Mouse (Mus musculus) embryonic stem cell, embryonic (primary cell): ENCODE data around the gene Tex10.

ENCODE experiments used
- CTCF ChIA-PET, 4 experiments: fragments of 300-600 bp in 2 of 4; fragments of 350-600 bp in 2 of 4; sonication (Branson Sonifier 250); formaldehyde crosslinking; loops; one replicate each; lab custom pipeline; 2022; ENCODE audit warnings: inconsistent platforms in 2 of 4; lab: Charles Lee
- POLR2A ChIA-PET, 4 experiments: fragments of 300-600 bp in 2 of 4; fragments of 350-600 bp in 2 of 4; sonication (Branson Sonifier 250); formaldehyde crosslinking; loops; one replicate each; lab custom pipeline; 2022; ENCODE audit warnings: antibody characterized with exemption in 4 of 4, inconsistent platforms in 1 of 4; lab: Charles Lee

Tex10 gene

DNA sequence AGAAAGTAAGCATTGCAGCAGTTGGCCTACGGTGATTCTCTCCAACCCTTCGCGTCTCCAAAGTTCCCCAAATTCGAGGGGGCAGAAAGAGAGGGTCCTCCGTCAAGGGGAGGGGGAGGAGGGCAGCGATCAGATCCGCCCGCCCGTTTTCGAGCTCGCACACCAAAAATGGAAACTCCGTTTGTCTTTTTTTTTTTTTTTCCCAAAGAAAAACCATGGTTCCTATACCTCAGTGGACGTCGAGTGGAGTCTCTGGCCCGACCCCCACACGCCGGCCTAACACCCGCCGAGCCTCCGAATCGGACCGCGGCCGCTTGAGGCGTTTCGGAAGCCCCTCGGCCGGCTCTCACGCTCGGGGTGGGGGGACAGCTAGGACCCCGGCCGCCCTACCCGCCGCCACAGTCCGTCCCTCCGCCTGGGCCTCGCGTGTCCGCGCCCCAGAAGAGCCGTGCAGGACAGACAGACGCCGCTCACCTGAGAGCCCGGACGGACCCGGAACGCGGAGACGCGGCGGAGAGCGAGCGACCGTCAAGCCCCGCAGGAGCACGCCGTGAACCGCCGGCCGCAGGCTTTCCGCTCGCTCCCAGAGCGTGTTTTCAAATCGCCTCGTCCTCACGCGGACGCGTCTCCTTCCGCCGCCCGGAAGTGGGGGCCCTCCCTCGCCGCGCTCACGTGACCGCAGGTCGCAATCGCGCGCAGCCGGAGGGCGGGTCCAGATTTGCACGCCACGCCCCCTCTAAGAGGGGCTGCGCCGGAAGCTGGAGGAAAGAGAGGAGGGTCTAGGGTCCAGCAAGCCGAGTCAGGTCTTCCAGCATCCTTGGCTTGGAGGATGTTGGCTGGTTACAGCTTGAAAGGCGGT, at the start of gene Tex10:
Gene Tex10 (minus strand): TSS at position 668 of the 859 bp plus-strand sequence.
- ChIA-PET CTCF (interaction anchor here in 1 of 4 experiments (1.3 kb wide), 1 partner anchor 83 kb away, joined by 4 read pairs; no protein-coding TSS in a partner anchor), POLR2A (interaction anchor here (0.5 to 7.0 kb wide), 65 partner anchors 8 to 1048 kb away, joined by 3 to 75 read pairs (median 4); partner anchors contain the start of genes Tmeff1 (in 3 of the 4), Alg2 (in 1 of the 4), Erp44 (in 1 of the 4) and Invs (in 1 of the 4))

DNA sequence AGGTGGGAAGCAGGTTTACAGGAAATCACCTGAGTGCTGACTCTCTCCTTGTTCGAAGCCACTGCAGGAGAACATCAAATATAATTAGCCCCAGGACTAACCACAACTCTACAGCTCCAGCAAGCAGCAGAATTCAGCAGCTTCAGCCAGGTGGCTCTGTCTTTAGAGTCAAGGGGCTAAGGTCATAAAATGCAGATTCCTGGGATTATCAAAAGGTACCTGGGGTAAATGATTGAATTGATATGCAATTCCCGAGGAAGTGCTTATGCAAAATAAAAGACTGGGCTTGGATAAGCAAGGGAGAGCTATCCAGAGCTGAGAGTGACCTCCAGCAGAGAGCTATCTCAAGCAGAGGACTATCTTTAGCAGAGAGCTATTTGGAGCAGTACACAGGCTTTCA, 37.6 kb upstream of the Tex10 start:
- ChIA-PET CTCF (interaction anchor here in 1 of 4 experiments (0.7 kb wide), 1 partner anchor 30 kb away, joined by 3 read pairs; no protein-coding TSS in a partner anchor), POLR2A (interaction anchor here in 2 of 4 experiments (0.5 to 3.5 kb wide), 9 partner anchors 16 to 1224 kb away, joined by 3 to 14 read pairs (median 4); partner anchors contain the start of gene Tmeff1 (in 1 of the 2))

DNA sequence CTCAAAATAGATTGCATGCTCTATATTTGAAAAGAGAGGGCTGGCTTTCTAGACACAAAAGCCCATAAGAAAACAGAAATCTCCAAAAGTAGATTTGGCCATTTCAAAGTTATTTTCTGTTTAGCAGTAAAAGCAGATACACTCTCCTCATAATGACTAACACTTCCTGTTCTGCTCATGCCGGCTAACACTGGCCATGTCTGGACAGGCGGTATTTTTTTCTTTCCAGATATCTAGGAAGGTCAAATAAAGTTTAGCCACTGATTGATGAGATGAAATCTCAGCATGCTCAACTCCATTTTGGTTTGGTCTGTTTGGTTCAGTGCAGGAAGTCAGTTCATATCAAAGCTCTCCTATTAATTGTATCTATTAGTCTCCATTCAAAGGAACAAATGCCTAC, 19.3 kb upstream of the Tex10 start:
- ChIA-PET POLR2A (interaction anchor here in 1 of 4 experiments (1.1 kb wide), 1 partner anchor 19 kb away, joined by 4 read pairs; the partner anchor contains the start of gene Tex10), CTCF (no interaction called here)

DNA sequence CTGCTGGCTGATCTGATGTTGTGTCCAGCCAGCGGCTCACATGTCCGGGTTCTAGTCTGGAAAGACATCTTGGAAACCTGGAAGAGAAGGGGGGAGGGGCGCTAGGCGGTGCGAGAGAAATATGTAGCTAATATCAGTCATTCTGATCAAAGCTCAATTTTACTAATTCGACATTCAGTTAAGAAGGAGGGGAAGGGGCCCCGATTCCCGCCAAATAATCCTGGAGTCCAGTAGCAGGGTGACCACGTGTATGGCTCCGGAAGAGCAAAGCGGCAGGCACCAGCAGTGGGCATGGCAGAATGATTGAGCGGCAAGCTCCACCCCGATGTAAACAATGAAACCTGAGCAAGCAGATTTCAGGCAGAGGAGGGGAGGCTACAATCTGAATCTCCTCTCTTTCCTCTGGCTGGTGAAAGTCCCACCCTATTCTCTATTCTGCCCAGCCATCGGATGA, 18.1 kb upstream of the Tex10 start:
- ChIA-PET POLR2A (interaction anchor here in 2 of 4 experiments (0.9 to 2.0 kb wide), 5 partner anchors 10 to 54 kb away, joined by 3 to 11 read pairs (median 4); partner anchors contain the start of gene Tex10 (in 2 of the 2)), CTCF (no interaction called here)

DNA sequence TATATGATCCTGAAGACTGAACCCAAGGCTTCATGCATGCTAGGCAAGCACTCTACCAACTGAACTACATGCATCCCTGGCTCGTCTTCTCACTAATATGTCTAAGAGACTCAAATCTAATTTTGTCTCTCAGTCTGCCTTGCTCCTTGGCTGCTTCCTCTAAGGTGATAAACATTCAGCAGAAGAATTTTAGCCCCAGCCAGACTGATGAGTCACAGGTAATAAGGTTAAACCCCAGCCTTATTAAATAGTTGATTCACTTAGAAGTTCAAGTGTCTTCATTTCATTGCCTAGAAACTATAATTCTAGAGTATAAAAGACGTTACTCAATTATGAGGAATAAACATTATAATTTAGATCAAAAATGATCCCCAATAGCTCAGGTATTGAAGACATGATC, 15.7 kb upstream of the Tex10 start:
- CTCF ChIA-PET = no interaction called here
- POLR2A ChIA-PET = interaction anchor here in 2 of 4 experiments (0.9 to 1.3 kb wide), 3 partner anchors 16 to 96 kb away, joined by 3 read pairs; partner anchors contain the start of gene Tmeff1 (in 1 of the 2)

DNA sequence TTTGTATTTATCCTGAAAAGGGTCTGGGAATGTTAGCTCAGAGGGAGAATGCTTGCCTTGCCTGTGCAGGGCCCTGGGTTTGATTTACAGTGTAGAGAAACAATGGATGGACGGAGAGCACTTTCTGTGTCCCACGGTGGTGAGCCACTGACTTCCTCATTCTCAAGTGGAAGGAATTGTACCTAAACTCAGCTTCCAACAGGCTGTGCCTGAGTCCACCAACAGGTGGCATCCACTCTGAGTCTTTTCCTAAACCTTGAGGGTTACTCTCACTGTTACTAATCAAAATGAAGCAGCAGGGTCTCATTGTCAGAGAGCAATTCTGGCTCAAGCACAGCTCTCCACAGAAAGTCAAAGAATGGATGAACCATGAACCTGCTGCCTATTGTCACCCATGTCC, 8.0 kb upstream of the Tex10 start:
- ChIA-PET POLR2A (interaction anchor here (0.7 to 2.0 kb wide), 13 partner anchors 8 to 202 kb away, joined by 3 to 11 read pairs (median 4); partner anchors contain the start of genes Tex10 (in 2 of the 4), Erp44 (in 1 of the 4), Invs (in 1 of the 4) and Tmeff1 (in 1 of the 4)), CTCF (interaction anchor here in 3 of 4 experiments (0.5 to 1.7 kb wide), 14 partner anchors 10 to 1039 kb away, joined by 3 to 7 read pairs (median 4); no protein-coding TSS in a partner anchor)

DNA sequence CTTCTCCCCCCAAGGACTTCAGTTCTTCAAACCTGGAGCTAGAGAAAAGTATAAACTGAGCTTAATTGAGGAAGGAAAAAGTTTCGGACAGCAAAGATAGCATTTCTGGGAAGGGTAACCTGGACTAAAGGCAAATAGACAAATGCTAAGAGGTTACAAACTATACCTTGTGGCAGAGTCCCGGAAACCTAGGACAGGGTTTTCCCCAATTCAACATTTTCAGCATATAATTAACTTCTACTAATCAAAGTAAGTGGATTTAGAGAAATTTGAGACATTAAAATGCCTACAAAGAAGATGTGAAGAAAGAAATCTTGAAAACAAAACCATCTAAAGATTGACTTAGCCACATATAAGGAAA, 372 bp upstream of the Tex10 start:
- POLR2A ChIA-PET = interaction anchor here (0.5 to 7.0 kb wide), 47 partner anchors 8 to 1047 kb away, joined by 3 to 75 read pairs (median 4); partner anchors contain the start of genes Tmeff1 (in 3 of the 4), Alg2 (in 1 of the 4), Erp44 (in 1 of the 4) and Invs (in 1 of the 4)
- CTCF ChIA-PET = interaction anchor here in 1 of 4 experiments (1.3 kb wide), 1 partner anchor 82 kb away, joined by 4 read pairs; no protein-coding TSS in a partner anchor

DNA sequence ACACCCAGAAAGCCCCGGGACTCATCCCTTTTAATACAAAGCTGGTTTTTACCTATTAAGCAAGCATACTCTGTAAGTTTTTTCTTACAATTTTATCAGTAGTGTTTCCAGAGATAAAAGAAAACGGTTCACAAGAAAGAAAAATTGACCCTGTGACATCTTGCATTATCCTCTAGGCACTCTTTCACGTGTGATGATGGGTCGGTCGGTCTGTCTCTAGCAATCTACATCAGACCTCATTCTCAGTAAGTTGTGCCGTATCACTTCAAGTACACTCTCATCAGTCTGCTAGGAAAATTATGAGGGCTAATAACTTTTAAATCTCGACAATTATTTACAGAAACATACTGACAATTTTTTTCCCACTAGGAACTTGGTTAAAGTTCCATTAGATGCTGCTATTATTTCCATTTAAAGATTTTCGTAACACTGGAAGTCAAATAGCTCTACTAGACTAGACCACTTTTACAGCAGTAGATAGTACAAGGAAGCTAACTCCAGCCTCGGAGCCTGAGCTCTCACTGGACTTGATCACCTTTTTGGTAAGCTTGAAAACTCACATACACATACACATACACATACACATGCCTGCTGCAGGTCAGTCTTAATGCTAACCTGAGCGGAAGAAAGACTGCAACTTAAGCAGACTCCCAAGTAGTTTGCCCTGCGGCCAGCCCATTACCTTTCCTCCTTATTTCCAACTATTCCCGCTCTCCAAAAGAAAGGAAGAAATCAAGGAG, 1.0 kb downstream of the Tex10 start:
- POLR2A ChIA-PET = interaction anchor here (0.5 to 7.0 kb wide), 43 partner anchors 9 to 748 kb away, joined by 3 to 75 read pairs (median 4); partner anchors contain the start of gene Tmeff1 (in 2 of the 4)
- CTCF ChIA-PET = interaction anchor here in 2 of 4 experiments (1.3 to 1.4 kb wide), 3 partner anchors 9 to 84 kb away, joined by 4 to 5 read pairs (median 4); no protein-coding TSS in a partner anchor

DNA sequence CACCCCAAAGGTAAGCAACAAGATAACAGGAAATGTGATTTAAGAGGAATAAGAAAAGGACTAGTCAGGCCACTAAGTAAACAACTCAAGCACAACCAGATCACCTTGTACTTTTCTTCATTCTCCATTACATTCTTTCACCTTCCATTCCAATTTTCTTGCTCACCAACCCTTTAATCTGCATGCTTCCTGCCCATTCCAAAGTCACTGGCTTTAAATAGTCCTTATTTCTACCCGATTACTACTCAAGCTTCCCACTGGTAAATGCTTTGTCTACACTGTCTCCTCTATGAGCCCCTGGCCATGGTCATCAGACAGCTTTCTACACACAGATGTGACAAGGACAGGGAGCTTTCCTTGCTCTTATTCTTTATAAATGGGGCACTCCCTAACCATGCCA, 2.3 kb downstream of the Tex10 start:
- ChIA-PET POLR2A (interaction anchor here in 3 of 4 experiments (0.6 to 7.0 kb wide), 24 partner anchors 8 to 151 kb away, joined by 3 to 75 read pairs (median 4); partner anchors contain the start of gene Tmeff1 (in 2 of the 3)), CTCF (interaction anchor here in 1 of 4 experiments (1.4 kb wide), 2 partner anchors 10 to 66 kb away, joined by 4 to 5 read pairs; no protein-coding TSS in a partner anchor)

DNA sequence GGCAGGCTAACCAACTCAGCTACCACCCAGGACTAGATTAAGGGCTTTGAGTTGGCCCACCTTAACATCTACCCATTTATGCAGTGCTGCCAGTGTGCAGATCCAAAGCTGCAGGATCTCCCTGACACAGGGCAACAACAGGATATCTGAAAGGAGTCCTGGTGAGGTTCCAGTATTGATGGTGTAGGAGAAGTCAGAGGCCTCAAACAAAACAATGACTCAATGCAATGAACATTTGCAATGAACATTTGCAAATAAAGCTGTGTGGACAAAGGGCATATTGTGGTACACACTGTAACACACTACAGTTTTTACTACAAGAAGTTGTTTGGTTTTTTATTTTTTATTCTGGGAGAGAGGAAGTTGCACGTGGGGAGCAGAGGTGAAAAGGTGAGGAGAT, 12.2 kb downstream of the Tex10 start:
- ChIA-PET CTCF (no interaction called here), POLR2A (interaction anchor here (0.7 to 6.7 kb wide), 9 partner anchors 10 to 172 kb away, joined by 3 to 75 read pairs (median 4); partner anchors contain the start of gene Tex10 (in 2 of the 4))

DNA sequence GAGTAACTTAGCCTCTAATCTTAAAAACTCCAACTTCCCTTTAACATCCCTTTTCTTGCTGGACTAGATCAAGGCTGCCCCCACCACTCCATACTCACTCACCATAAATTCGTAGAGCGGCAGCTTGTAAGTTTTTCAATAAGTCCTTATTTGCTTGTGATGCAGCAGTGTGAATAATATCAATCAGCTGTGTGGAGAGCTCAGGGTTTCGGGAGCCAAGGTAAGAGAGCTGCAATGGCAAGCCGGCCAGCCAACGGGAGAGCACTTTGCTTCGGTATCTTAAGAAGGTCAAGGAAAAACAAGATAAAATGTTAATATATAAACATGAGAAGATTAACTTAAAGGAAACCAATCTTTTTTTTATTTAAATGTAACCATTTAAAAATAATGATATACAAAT, 14.8 kb downstream of the Tex10 start:
- CTCF ChIA-PET = no interaction called here
- POLR2A ChIA-PET = interaction anchor here in 2 of 4 experiments (0.9 to 2.5 kb wide), 8 partner anchors 9 to 129 kb away, joined by 3 to 13 read pairs (median 6); partner anchors contain the start of gene Tex10 (in 2 of the 2)

DNA sequence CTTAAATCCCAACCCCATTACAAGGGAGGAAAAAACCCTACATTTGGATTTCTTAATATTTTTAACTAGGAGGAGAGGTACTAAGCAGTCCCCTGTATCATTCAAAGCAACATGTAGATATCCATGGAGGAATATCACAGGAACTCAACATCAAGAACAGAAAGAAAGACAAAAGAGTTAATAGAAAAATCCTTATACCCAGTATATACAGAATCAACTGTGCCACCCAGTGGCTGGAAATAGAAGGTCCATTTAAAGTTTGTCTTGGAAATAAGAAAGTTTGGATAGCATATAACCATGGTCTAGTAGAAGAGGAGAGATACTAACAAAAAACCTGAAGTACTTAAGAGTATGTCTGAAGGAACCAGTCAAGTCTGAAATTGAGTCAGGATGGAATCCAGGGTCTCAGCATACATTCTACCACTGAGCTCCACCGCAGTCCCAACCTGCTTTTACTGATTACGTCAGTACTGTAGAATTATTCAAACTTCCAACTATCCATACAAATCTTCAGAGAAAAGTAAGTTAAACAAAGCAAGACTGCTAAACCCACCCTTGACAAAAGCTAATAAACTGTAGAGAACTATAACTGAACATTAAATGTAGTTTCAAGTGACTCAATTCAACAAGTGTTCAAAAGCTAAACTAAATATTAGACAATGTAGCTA, 19.0 kb downstream of the Tex10 start:
- CTCF ChIA-PET = interaction anchor here in 1 of 4 experiments (0.6 kb wide), 1 partner anchor 44 kb away, joined by 4 read pairs; no protein-coding TSS in a partner anchor

DNA sequence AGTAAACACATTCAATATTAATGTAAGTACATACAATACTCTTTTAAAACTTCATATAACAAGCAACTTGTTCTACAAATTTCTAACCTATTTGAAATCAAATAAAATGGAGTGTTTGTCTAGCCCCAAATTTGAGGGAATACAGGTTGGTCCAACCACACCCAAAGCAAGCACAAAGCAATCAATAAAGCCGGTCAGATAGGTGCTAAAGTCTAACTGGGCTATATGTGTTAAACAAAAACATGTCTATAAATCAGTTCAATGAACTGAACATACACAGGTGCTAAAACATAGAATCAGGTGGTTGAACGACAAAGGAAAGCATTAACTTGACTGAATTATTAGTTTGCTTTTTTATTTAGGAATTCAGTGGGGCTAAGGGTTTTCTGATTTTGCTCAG, 45.2 kb downstream of the Tex10 start:
- CTCF ChIA-PET = no interaction called here
- POLR2A ChIA-PET = interaction anchor here in 1 of 4 experiments (0.5 kb wide), 1 partner anchor 159 kb away, joined by 4 read pairs; no protein-coding TSS in a partner anchor

More for the DNA sequence above, 19.0 kb downstream of the Tex10 start:
- POLR2A ChIA-PET = interaction anchor here in 3 of 4 experiments (0.6 to 3.8 kb wide), 7 partner anchors 11 to 25 kb away, joined by 3 to 29 read pairs (median 8); partner anchors contain the start of gene Tex10 (in 2 of the 3)

DNA sequence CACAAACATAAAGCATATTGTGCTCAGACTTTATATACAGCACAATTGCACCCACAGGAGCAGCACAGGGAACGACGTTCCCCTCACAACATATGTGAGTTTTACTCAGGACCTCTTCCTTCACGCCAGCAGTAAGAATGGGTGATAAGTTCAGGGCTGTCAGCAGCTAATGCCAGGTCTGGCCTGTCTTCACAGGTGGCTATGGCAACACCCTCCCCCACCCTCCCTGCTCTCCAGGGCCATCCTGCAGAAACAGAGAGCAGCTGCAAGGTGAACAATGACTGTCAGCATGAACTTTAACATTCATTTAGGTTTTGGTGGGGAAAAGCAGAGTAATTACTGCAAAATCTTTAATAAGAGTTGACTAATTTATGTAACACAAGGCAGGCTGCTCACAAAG, 45.8 kb downstream of the Tex10 start:
- ChIA-PET POLR2A (interaction anchor here in 1 of 4 experiments (0.7 to 4.1 kb wide), 2 partner anchors 8 to 198 kb away, joined by 3 to 19 read pairs; no protein-coding TSS in a partner anchor), CTCF (no interaction called here)

DNA sequence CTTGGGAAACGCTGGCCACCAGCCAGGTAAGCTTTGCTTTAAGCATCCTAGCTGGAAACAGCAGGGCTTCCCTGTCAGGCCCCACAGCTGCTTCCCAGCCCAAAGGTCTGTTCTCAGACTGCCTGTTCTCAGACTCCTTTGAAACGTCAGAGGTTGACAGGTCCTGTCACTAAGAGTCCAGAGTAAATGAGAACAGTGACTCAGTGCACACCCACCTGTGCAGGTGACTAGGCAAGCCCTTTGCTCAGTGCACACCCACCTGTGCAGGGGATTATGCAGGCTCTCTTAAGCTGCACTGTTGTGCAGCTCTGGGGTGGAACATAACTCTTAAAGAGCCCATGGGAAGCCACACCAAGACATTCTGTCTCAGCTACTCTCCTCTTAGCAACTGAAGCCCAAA, 49.5 kb downstream of the Tex10 start:
- ChIA-PET CTCF (interaction anchor here in 1 of 4 experiments (0.6 kb wide), 1 partner anchor 128 kb away, joined by 3 read pairs; no protein-coding TSS in a partner anchor), POLR2A (interaction anchor here in 1 of 4 experiments (0.9 to 4.1 kb wide), 7 partner anchors 12 to 50 kb away, joined by 3 to 19 read pairs (median 5); partner anchors contain the start of gene Tex10)

DNA sequence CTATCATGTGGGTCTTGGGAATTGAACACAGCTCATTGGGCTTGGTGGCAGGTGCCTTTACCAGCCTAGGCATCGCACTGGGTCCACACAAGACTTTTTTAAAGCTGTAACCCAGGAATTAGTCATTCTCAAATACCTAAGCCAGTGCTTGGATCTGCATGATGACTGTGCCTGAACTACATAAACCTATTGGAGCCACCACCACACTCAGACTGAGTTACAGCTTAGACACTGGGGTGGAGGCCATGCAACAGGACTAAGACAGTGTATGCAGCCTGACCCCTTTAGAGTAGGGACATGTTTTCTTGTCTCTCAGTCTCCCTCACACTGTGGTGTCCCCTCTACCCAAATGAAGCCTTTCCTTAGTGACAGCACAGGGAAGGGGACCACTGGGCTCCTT, 50.6 kb downstream of the Tex10 start:
- ChIA-PET POLR2A (interaction anchor here in 3 of 4 experiments (0.6 to 1.8 kb wide), 7 partner anchors 9 to 125 kb away, joined by 3 to 10 read pairs (median 4); no protein-coding TSS in a partner anchor), CTCF (no interaction called here)
